Comparison of ENCODE assay signal across 10 mouse cellular contexts in genomic region chr17:45889451-45889850, GRCm38 (mm10).
DNase-seq lines count a peak whose midpoint lies in the region; ATAC-seq and TF ChIP-seq lines count a peak whose summit lies in the region.
"Had no signal": no experiment of that assay in that cellular context is flagged by ENCODE, and none has a peak within 500 bp of the region (broad histone marks: within the 10 kb centered on the region; RNA-seq: fewer than 3 reads in every experiment).

No protein-coding gene starts in this region.

- no peak for ATAC-seq in forebrain, postnatal 0 days

- no peak overlapping the region for H3K9ac ChIP-seq in forebrain, postnatal 0 days
- H3K9ac ChIP-seq: midbrain, embryonic 12.5 days had no signal

- DNase-seq in forebrain, embryonic 10.5 days (ENCODE audit: extremely low spot score, low spot score), result no peak
- DNase-seq in forebrain, postnatal 0 days, result no peak
- DNase-seq in retina, postnatal 1 day, result peak; percentile 65
- no peak for DNase-seq in retina, embryonic 14.5 days (ENCODE audit: low spot score)
- DNase-seq in limb, embryonic 10.5 days (ENCODE audit: low spot score), result no peak
- no peak for DNase-seq in layer of hippocampus, adult 8-10 months (ENCODE audit: low spot score in 2 of 2)
- DNase-seq in testis, postnatal 14 days (ENCODE audit: low spot score), result no peak
- DNase-seq in embryo, embryonic 9.5 days (ENCODE audit: extremely low spot score), result no peak
- DNase-seq: B cell, adult 2 months had no signal

- no peaks in the 10 kb centered on the region for H3K36me3 ChIP-seq in forebrain, embryonic 10.5 days (replicated peaks)
- H3K36me3 ChIP-seq in forebrain, postnatal 0 days (ENCODE audit: insufficient read depth), result no peaks in the 10 kb centered on the region
- H3K36me3 ChIP-seq in limb, embryonic 10.5 days, result no peaks in the 10 kb centered on the region
- H3K36me3 ChIP-seq: midbrain, embryonic 12.5 days had no signal

- H3K4me3 ChIP-seq in forebrain, embryonic 10.5 days, result no peak overlapping the region
- H3K4me3 ChIP-seq in forebrain, postnatal 0 days (ENCODE audit: low read depth, low read length), result no peak overlapping the region
- no peak overlapping the region for H3K4me3 ChIP-seq in limb, embryonic 10.5 days
- H3K4me3 ChIP-seq: midbrain, embryonic 12.5 days had no signal

- H3K4me2 ChIP-seq in forebrain, postnatal 0 days (ENCODE audit: low read depth), result no peak overlapping the region
- H3K4me2 ChIP-seq: midbrain, embryonic 12.5 days had no signal

- peaks cover 36% of the 10 kb centered on the region for H3K4me1 ChIP-seq in forebrain, embryonic 10.5 days
- no peaks in the 10 kb centered on the region for H3K4me1 ChIP-seq in forebrain, postnatal 0 days (ENCODE audit: insufficient read depth)
- peaks cover 69% of the 10 kb centered on the region for H3K4me1 ChIP-seq in limb, embryonic 10.5 days

- H3K27me3 ChIP-seq in forebrain, embryonic 10.5 days (ENCODE audit: poor library complexity, severe bottlenecking), result peaks cover 89% of the 10 kb centered on the region
- H3K27me3 ChIP-seq in forebrain, postnatal 0 days (ENCODE audit: insufficient read depth, low read length), result no peaks in the 10 kb centered on the region
- peaks cover 11% of the 10 kb centered on the region for H3K27me3 ChIP-seq in limb, embryonic 10.5 days (ENCODE audit: low read depth, poor library complexity, severe bottlenecking)

- no peaks in the 10 kb centered on the region for H3K9me3 ChIP-seq in forebrain, embryonic 10.5 days
- no peaks in the 10 kb centered on the region for H3K9me3 ChIP-seq in forebrain, postnatal 0 days (ENCODE audit: low read length)
- no peaks in the 10 kb centered on the region for H3K9me3 ChIP-seq in limb, embryonic 10.5 days (replicated peaks)
- H3K9me3 ChIP-seq: midbrain, embryonic 12.5 days had no signal

- TF ChIP-seq CTCF in forebrain, postnatal 0 days (IDR thresholded peaks at IDR 0.05; ENCODE audit: low read depth), result no peak

- 67% methylated on average over 8 of the region's 8 CpGs for WGBS in forebrain, embryonic 10.5 days
- 57% methylated on average over 8 of the region's 8 CpGs for WGBS in forebrain, postnatal 0 days
- 55% methylated on average over 8 of the region's 8 CpGs for WGBS in limb, embryonic 10.5 days

- 0 out of 2 replicates have a peak overlapping the region, but pooled peaks have one; percentile 56 for H3K27ac ChIP-seq in forebrain, embryonic 10.5 days
- no peak overlapping the region for H3K27ac ChIP-seq in forebrain, postnatal 0 days (ENCODE audit: low read depth, low read length)
- peak overlapping the region; percentile 70 for H3K27ac ChIP-seq in limb, embryonic 10.5 days
- H3K27ac ChIP-seq: midbrain, embryonic 12.5 days had no signal
